Mouse (Mus musculus) liver, postnatal 0 days (tissue): Measurements from ENCODE around the gene Ttf1.

Experiments
- CTCF ChIP-seq: sonication (generic); IDR thresholded peaks from 2 replicates; pipeline ENCODE4 v1.5.1; 2016; ENCODE audit warnings: antibody characterized with exemption, low read depth
- EP300 ChIP-seq: IDR thresholded peaks from 2 replicates; pipeline ENCODE4 v1.6.1; 2016; ENCODE audit warnings: antibody characterized with exemption, low read depth, mild to moderate bottlenecking

DNA sequence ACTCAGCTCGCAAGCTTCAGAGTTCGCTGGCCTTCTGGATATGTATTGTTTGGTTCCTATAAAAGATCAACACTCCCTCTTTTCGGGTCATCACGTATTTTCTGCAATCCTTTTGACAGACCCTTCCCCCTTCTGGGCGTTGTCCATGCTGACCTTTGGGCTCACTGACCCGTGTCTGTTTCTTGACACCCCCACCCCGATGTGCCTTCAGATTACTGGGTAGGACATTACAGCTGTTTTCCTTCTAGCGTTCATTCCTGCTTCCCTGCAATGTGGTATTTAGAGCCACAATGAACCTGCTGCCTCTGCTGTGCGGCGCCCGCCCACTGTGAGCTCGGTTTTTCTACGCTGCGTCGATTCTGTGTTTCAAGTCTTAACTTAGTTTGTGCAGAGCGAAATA is 13.9 kb upstream of the Ttf1 start:
- TF ChIP-seq CTCF (no peak), EP300 (no peak)
